Mouse (Mus musculus) T-cell, adult 2 months (primary cell): ENCODE data around the gene Klhdc4.

Source experiments
- DNase-seq: peaks from one replicate; pipeline ENCODE4 v3.0.0; 2022; ENCODE audit warnings: low spot score

The Klhdc4 gene

DNA sequence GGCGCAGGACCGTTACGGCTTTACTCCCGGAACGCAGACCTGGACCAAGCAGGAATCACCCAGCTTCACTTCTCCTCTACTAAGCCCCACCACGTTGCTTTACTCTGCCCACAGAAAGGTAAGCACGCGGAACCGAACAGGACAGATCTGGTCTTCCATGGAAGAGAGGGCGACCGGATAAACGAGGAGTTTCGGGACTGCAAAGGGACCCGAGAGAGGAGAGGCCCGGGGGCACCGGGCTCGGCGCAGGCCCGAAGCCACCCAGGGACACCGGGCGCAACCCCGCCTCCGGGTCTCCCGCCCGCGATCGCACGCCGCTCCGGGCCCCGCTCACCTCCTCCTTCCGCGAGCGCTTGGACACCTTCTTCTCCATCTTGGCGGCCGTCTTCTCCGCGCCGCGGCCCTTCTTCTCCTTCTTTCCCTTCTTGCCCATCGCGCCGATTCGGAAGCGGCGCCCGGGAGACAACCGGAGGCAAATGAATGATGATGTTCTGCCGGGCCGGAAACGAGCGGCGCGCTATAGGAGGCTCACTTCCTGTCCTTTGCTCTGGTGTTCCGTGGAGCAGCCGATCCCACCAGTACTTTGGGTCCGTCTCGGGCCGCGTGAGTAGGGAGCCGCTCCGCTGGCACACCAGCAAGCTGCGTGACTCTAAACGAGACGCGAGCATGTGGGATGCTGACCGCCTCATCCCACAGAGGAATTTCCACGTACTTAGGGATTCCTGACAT lies at the start of gene Klhdc4:
Klhdc4 (minus strand) TSS at position 522 of the 729 bp plus-strand sequence.
- peak; percentile 86 for DNase-seq

DNA sequence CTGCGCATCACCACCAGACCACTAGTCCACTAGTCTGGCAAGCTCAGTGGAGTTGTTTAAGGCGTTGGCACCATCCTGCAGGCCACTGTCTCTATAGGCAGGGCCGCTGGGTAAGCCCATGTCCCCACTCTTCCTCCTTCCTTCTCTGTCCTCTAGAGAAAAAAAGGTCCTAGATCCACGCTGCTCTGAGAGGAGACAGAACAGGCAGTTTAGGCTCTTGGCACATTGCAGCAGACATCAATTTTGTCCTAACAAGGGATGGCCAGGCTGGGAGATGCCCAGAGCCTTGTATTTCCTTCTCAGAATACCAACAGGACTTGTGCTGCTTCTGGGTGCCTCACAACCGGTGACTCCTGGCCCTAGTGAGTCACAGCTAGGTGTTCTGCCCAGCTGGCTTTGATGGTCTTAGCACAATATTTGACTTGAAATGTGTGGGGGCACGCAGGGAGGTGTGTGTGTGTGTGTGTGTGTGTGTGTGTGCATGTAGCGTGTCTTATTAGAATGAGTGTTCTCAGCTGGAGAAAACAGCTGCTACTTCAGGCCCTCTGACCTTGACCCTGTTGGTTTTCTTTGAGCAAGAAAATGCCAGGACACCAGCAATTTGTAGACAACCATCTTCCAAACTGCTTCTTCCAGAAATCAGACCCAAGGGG lies 48.6 kb upstream of the Klhdc4 start:
- no peak for DNase-seq

DNA sequence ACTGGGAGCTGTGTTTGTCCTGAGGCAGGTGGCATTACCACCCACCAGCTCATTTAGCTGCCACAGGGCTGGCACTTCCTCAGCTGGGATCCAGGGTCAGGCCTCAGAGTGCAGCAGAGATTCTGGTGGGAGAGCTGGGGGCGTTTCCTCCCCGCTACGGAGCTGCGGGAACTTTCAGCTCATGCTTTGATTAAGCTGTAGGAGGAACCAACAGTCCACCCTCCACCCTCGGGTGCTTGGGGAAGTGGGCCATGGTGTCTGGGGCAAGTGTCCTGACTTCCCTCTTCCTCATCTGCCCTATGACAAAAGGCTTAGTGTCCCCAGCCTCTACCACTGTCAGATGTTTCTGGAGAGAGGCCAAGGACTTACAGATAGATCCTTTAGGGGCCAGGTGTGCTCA lies 47.8 kb upstream of the Klhdc4 start:
- DNase-seq: no peak

DNA sequence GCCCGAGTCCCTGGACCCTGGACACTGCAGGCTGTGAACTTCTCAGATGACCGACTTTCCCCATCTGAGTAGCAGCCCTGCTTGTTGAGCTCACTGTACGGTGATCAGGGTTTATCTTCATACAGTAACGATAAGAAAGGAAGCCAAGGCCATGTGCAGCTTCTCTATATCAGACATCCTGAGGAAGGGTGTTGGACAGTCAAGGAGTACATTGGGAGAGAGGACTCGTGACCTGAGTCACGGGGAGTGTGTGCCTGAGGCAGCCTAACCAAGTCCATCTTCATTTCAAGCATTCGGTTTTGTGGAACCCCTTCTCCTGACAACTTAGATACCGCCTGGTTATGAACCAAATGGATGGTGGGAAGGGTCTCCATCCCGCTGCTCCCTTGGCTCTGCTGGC lies 46.1 kb upstream of the Klhdc4 start:
- no peak for DNase-seq

DNA sequence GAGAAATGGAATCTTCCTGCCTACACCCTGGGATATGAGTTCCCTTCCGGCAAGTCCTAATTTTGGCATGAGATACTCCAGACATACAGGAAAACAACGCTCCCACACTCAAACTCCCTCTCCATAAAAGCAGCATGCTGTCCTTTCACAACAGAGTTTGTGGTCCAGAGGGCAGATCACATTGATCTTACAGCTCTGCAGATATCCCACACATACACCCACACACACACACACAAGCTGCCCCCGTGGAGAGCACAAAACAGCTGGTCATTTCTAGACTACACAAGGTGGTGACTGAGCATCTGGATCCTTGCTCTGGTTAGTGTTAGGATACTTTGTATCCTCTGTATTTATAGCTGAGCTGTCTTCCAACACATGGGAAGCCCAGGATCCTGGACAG lies 45.7 kb upstream of the Klhdc4 start:
- DNase-seq: no peak

DNA sequence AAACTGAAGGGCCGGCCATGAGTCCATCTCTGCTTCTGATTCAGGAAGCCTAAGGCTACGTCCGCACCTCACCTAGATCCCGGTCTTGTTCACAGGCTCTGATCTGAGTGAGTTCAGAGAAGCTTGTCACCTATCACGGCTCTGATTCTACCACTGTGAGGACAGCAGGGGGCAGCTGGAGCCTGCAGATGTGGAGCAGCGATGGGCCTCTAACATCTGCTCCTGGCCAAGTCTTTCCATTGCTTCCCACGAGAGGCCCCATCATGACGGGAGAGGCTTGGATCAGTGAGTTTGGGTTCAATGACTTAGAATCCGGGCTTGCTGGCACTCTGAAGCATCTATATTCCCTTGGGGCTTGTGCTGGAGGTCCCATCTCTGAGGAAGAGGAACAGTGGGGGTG lies 44.7 kb upstream of the Klhdc4 start:
- DNase-seq: no peak

DNA sequence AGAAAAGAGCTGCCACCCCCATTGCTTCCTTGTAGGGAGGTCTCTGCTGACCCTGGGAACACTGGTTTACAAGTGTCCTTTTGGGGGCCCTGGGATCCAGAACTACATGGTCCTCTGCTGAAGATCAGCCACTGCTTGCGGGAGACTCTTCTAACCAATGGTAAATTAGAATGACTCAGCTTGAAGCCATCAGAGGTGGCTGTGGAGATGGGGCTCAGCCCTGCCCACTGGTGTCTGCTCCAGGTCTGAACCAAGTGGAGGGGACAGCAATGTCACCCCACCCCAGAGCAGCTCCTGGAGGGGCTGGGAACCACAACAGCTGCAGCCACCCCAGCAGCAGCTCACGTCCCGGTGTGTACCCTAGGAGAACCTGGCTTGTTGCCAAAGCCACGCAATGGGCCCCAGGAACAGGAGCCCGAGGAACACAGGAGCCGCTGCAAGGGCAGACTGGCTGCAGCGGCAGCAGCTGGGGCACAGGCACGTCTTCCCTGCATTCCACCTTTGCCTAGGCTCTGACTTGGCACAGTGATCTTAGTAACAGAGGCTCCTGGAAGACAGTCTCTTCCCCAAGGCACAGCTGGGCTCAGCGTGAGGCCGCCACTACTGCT lies 42.6 kb upstream of the Klhdc4 start:
- no peak for DNase-seq

DNA sequence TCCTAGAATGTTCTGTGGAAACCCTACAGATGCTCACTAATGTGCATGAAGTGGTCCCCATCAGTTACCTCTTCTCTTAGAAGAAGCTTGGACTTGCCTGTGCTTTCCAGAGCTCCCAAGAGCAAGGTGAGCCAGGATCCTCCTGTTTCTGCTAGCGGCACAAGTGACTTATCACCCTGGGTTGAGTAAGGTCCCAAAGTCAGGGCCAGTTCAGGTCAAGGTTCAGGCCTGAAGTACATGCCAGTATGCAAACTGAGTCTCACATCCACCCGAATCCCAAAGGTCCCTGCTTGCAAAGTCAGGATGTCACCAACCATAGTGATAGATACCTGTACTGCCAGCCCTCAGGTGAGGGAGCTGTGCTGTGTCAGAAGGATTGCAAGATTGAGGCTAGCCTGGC lies 40.8 kb upstream of the Klhdc4 start:
- no peak for DNase-seq

DNA sequence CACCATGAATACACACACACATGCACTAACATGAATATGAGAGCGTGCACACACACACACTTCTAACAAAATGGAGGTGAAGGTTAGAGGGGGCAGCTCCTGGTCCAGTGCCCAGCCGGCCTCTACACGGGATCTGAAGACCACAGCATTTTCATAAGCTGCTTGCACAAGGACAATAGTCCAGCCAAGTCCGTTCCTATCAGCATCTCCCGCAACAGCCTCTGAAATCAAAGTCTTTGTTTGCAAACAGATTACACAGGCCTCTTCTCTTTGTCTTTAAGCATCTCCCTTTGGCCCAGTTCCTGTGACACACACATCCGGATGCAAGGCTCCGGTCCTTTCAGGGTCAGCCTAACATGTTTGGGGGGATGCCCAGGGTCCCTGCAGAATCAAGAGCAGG lies 39.5 kb upstream of the Klhdc4 start:
- no peak for DNase-seq

DNA sequence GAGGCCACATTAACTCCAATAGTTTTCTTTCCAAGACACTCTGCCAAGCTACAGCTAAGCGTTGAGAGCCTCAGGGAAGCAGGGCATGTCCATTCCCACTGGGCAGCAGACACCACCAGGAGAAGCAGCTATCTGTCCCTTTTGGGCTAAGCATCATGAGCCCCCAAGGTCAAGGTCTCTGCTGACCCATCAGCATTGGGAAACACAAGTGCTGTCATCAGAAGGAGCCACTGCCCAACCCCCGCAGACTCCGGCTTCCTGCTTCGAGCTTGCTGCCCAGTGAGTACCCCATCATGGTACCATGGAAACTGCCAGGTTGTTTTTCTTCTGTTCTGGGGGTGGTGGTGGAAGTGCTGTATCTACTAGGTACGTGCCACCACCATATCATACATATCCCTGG lies 38.8 kb upstream of the Klhdc4 start:
- no peak for DNase-seq

DNA sequence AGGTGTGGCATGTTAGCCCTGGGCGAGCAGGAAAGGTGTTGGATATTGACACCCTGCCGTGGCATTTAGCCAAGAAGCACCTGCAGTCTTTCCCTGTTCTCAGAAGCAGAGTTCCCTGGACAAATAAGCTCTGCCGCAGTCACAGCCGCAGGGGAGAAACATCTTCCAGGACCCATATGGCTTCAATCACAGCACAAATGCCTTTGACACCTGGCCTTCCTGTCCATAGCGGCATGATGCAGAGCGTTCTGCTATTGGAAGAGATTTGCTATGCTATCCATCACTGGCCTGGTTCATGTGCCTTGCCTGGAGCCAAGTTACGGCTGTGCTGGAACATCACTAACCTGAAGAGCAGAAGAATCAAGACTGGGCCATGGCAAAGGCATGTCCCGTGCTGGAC lies 36.0 kb upstream of the Klhdc4 start:
- no peak for DNase-seq

DNA sequence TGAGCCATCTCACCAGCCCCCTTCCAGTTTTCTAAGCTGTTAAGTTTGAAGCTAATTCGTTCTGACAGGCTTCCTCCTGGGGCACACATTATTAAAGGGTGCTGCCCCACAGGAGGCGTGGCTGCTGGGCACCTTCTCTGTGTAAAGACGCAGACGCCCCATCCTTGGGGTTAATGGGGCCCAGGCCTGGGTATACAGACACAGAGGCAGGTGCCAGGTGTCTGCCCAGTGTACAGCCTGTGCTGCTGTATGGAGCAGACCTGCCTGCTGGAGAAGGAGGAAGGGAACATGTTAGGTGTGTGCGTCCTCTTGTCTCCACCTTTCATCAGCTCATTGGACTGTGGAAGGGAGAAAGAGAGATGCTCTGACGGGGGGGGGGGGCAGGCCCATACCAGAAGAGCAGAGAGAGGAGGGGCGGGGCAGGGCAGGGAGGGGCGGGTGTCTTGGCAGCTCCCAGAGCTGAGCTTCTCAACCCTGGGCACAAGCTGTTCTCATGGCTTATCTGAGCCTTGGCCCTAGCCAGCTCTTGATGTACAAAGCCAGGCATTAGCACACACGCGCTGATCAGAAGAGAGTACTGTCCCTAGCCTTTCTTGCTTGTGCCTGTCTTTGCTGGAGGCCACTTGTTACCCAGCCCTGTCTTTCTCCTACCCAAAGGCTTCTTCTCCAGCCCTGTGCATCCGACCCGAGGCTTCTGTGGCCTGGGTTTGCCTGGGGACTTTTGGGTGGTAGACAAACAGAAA lies 32.6 kb upstream of the Klhdc4 start:
- no peak for DNase-seq

DNA sequence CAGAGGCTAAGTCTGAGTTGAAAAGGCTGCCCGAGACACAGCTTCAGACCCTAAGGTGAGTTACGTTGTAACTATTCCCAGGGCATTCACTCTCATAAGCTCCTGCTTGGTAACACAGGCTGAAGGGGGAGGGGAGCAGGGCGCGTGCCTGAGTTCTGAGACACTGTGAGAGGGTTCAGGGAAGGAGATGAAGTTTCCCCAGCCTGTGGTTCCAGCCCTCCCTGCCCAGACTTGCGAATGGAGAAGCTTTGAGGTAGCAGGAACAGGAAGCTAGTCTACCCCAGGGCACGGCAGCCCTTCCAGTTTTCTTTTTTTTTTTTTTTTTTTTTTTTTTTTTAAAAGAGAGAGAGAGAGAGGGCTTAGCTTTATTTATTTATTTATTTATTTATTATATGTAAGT lies 31.9 kb upstream of the Klhdc4 start:
- DNase-seq: no peak

DNA sequence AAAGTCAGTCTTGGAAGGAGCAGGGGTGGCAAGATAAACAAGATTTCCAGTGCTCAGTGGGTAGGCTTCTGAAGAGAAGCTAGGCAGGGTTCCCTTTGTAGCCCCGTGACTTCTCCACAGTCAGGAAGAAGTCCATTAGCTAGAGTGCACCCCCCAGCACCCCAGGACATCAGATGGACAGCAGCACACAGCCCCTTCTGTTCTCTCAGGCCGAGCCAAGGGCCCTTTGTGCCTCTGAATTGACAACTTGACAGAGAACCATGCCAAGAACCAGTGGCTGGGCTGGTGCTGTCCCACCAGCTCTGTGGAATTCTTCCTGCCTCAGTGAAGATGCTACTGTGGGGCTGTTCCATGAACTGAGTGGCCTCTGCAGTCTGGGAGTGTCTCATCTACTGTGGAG lies 28.4 kb upstream of the Klhdc4 start:
- no peak for DNase-seq

DNA sequence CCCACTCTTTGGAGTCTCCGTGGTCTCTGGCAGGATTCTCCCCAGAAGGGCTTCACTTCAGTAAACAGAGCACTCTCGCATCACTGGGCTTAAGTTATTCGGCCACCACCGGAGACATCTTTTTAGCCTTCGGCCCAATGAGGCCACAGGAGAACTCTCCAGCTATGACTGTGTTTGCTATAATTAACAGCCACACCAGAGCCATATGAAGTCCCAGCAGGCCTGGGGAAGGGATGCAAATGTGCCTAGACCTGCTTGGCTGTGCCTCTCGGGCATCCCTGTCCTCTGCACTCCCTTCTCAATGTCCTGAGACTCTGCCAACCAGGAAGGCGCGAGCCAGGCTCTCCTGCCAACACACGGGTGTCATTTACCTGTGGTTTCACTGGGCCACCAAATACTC lies 28.0 kb upstream of the Klhdc4 start:
- DNase-seq: no peak

DNA sequence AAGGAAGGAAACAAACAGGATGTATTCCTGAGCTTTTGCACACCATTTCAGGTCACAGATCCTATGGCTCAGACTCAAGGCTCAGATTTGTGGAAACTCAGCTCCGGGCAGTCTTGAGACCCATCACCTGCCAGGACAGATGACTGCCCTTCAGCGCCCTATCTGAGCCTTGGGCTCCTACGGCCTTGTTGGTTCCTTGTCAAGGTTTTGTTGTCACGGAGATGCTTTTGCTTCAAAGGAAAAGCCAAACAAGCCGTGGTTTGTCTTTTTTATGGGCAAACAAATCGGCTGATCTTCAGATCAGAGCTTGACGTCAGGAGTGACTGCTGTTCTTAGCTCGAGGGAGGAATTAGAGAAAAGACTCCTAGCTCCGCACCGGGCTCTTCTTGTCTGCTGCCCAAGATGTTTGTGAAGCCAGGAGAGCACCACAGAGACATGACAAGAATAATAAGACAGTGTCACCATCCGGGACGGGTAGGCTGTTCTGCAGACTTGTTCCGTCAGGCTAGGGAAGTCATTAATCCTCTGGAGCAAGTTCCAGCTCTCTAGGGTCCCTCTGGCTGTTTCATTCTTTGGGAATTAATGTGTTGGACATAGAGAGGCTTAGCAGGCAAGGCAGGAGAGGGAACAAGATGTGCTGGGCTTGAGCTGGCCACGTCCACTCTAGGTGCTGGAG lies 26.8 kb upstream of the Klhdc4 start:
- no peak for DNase-seq

DNA sequence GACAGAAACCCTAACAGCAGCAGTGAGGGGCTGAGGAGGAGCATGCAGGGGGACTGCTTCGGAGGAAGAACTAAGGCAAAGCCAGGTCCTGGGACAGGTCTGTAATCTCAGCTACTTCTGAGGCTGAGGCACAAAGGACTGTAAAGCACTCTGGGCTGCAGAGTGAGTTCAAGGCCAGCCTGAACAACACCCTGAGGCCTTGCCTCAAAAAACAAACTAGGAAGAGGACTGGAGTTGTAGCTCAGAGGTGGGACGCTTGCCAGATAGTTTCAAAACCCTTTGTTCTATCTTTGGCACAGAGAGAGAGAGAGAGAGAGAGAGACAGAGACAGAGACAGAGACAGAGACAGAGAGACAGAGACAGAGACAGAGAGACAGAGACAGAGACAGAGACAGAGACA lies 24.2 kb upstream of the Klhdc4 start:
- DNase-seq: no peak

DNA sequence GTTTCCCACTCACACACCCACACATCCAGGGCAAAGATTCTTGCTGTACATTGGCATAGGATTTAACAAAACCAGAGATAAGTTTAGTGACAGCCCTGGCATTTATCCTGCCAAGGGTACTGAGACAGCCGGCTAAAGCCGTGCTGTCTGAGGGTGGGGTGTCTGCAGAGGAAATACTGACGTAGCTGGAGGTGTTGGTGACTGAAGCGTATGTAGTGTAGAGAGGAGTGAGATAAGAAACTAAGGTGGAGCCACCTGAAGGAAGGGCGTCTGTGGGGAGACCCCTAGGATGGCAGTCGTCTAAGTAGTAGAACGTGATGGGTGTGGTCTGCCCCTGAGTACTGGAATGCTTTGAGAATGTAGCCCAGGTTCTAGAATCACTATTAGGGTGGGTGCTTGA lies 23.1 kb upstream of the Klhdc4 start:
- DNase-seq: peak; percentile 22

DNA sequence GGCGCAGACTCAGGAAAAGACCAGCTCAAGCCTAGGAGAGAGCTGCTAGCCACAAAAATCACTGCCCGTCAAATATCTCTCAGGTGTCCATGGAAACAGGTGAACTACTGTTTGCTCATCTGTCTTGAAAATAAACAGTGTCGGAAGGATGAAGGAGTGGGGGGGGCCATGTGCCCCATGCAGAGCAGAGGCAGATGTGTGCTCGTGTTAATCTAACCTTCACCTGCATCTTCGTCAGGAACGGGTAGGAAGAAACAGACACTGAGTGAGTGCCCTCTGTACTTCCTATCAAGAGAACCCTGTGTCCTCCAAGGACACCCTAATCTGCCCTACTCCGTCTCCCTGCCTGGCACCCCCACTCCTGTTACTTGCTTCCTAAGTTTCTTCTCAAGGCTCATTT lies 22.3 kb upstream of the Klhdc4 start:
- no peak for DNase-seq

DNA sequence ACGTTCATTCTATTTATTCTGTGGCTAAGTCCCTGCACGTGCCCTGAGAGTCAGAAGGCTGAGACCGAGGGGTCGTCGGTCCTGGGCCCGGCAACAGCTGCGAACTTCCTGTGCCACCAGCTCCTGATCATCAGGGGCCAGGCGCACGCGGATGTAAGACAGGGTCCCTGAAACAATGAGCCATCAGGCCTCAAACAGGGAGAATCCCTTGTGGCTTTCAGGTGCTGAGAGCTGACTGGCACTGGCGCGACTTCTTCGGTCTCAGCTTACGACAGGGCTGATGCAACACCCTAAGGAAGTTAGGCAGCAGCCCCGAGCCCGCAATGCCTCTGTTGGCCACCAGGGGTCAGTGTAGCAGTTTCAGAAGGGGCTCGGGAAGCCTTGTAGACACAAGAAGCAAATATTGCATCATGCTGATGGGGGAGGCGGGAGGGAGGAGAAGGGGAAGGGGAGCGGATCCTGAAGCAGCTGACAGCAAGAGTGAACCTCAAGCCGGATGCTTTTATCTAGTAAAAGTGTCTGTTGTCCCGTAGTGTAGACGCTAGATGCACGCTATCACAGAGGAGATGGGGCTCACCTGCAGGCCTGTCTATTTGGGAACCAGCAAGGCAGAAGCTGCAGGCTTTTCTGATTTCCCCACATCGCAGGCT lies 21.6 kb upstream of the Klhdc4 start:
- DNase-seq: peak; percentile 95

DNA sequence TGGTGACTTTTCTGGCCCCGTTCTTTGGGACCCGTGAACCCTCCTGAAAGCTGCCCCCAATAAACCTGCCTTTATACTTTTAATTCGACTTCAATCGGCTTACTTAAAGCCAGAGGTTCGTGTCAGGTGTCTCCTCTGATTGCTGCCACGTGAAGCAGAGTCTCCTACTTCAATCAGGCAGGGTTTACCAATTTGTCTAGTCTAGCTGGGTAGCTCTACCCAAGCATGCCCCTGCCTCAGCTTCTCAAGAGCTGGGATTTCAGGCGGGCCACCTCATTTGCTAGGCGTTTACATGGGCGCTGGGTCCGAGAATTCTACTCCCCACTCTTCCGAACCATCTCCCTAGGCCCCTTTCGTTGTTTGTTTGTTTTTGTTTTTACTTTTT lies 21.1 kb upstream of the Klhdc4 start:
- no peak for DNase-seq

DNA sequence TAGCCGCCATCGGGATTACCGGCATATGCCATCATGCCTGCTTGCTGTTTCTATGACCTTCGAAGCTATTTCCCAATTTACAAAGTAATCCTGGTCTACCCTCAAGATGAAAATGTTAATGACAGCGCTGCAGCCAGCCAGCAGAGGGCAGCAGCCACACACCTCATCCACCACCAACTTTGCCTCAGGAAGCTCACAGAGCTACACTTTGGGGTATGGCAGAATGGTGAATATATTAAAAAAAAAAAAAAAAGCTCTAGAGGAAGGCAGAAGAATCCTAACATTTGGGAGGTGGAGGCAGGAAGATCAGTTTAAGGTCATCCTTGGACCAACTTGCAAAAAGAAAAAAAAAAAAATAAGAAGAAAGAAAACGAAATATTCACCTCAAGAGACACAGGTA lies 20.6 kb upstream of the Klhdc4 start:
- peak; percentile 76 for DNase-seq
